Mouse (Mus musculus) limb, embryonic 12.5 days (tissue): ENCODE measurements around the gene Gpa33. TPM values are rescaled to one million over a fixed set of nuclear protein-coding genes. Genes with fewer than 3 reads are reported as not detected.
"Not testable (repeated sequence)": the region's sequence is repeated elsewhere in the genome, so short reads cannot be mapped to it uniquely, and the experiment has no call there.

ENCODE experiments used
- ATAC-seq: fragments of 200-750 bp; cut with Nextera tagmentation; 2 replicates; pipeline ENCODE4 v1.8.0; 2017; ENCODE audit warnings: low read depth, moderate TSS enrichment; ENCODE audit not compliant: insufficient number of reproducible peaks, insufficient read depth, low FRiP score, low TSS enrichment
- H3K27ac ChIP-seq: fragments of 300-500 bp; sonication (generic); 2 replicates; pipeline ENCODE4 v1.5.1; 2016; ENCODE audit warnings: mild to moderate bottlenecking, moderate library complexity
- H3K27me3 ChIP-seq: fragments of 300-500 bp; sonication (generic); 2 replicates; pipeline ENCODE4 v1.6.1; 2016; ENCODE audit warnings: mild to moderate bottlenecking, moderate library complexity
- H3K36me3 ChIP-seq: fragments of 300-500 bp; sonication (generic); 2 replicates; pipeline ENCODE4 v1.6.1; 2016; ENCODE audit warnings: mild to moderate bottlenecking, moderate library complexity
- H3K4me1 ChIP-seq: fragments of 300-500 bp; sonication (generic); replicated peaks from 2 replicates; pipeline ENCODE4 v1.6.1; 2016
- H3K4me2 ChIP-seq: fragments of 300-500 bp; sonication (generic); 2 replicates; pipeline ENCODE4 v1.6.1; 2016; ENCODE audit warnings: mild to moderate bottlenecking, moderate library complexity
- H3K4me3 ChIP-seq: fragments of 300-500 bp; sonication (generic); replicated peaks from 2 replicates; pipeline ENCODE4 v1.5.1; 2016; ENCODE audit warnings: mild to moderate bottlenecking
- H3K9ac ChIP-seq: fragments of 300-500 bp; sonication (generic); replicated peaks from 2 replicates; pipeline ENCODE4 v1.6.1; 2016; ENCODE audit warnings: mild to moderate bottlenecking, moderate library complexity
- H3K9me3 ChIP-seq: fragments of 300-500 bp; sonication (generic); 2 replicates; pipeline ENCODE4 v1.6.1; 2016; ENCODE audit warnings: mild to moderate bottlenecking, moderate library complexity
- WGBS: fragments of 180-500 bp; shearing (Covaris S2); methylation state at CpG from one replicate; pipeline ENCODE4 v1.1.7; 2016; 5-methylcytosine and 5-hydroxymethylcytosine counted together
- polyA plus RNA-seq: library from polyadenylated mRNA; unstranded; fragments of >200 nt; fragmentation: Nextera tagmentation; extraction: Ambion mirVana; gene quantifications from 2 replicates; pipeline ENCODE4 v1.2.1, GENCODE M21; 2016

Gene Gpa33
- polyA plus RNA-seq, 1 experiment from 2014 or later, result 0.33 TPM

DNA sequence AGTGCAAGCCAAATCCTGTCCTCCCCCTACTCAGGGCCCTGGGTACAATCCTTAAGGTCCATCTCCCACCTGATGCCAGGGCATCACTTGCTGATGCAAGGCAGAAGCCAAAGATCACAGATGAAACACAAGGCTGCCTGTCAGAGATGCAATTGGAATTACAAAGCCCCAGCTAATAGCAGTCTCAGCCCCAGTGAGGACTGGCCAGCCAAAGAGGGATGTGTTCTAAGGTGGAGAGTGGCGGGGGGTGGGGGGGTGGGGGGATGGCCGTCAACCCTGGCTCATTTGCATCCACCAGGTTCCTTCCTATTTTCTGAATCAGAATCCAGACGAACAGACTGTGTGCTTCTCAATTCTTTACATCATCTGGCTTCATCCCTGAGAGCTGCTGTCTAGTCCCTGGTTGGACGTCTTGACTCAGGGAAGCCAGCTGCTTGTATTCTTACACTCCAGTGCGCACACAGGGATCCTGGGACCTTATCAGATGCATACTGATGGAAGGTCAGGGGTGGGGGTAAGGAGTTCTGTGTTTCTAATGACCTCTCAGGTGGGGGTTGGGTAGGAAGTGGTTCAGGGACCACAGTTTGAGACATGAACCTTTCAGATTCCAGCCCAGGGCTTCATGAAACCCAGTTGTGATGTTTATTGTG lies 5.2 kb downstream of the Gpa33 start:
- H3K9ac ChIP-seq, result no peak overlapping the region
- no peak for ATAC-seq

DNA sequence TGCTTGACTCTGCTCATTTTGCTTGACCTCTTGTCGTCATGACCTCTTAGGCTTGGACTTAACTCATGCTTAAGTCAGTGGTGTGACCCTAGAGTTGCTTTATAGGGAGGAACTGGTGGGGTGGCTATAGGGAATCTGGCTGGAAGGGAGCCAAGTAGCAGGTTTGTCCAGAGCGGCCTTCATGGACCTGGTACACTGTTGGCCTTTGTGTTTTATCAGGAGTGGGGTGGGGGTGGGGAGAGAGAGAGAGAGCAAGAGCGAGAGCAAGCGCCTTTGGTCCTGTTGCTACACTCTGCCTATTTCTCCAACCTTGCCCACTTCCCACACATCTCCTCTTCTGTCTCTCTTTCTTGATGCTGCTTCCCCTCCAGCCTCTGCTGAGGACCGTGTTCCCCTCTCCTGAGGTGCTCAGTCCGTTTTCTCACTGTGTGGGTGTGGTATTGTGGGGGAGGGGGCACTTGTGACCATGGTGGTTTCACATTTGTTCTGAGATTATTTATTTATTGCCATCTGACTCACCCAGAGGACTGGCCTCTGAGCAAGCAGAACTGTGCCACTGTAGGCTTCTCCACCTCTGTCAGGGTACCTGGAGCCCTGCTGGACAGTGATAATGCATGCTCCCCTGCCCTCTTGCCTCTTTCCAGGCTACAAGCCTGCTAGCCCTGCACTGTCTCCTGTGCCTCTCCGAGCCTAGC lies 7.4 kb downstream of the Gpa33 start:
- ATAC-seq, result no peak
- Histone ChIP-seq H3K4me3 (no peak overlapping the region), H3K27me3 (no peaks in the 10 kb centered on the region), H3K4me1 (peaks cover 9% of the 10 kb centered on the region; the same call in 1 of the 2 replicates), H3K4me2 (no peak overlapping the region), H3K36me3 (no peaks in the 10 kb centered on the region), H3K9ac (no peak overlapping the region), H3K9me3 (no peaks in the 10 kb centered on the region), H3K27ac (no peak overlapping the region)
- 70% methylated on average over 7 of the region's 7 CpGs for WGBS

More for the DNA sequence above, 5.2 kb downstream of the Gpa33 start:
- Histone ChIP-seq H3K27ac (no peak overlapping the region), H3K36me3 (no peaks in the 10 kb centered on the region), H3K27me3 (no peaks in the 10 kb centered on the region), H3K4me2 (no peak overlapping the region), H3K4me3 (no peak overlapping the region), H3K4me1 (peaks cover 30% of the 10 kb centered on the region), H3K9me3 (no peaks in the 10 kb centered on the region)
- 46% methylated on average over 5 of the region's 5 CpGs for WGBS

- no peak overlapping the region for H3K9ac ChIP-seq
- no peak overlapping the region for H3K4me3 ChIP-seq
- no peak overlapping the region for H3K27ac ChIP-seq
- H3K9me3 ChIP-seq, result no peaks in the 10 kb centered on the region
- peaks cover 7% of the 10 kb centered on the region; the same call in 1 of the 2 replicates for H3K4me1 ChIP-seq
- no peak for ATAC-seq
- no peak overlapping the region for H3K4me2 ChIP-seq
- H3K36me3 ChIP-seq, result no peaks in the 10 kb centered on the region
- WGBS, result 68% methylated on average over 13 of the region's 13 CpGs
- H3K27me3 ChIP-seq, result no peaks in the 10 kb centered on the region
Observed at GRCm38 (mm10) chr1:166138136-166138535, 8.1 kb downstream of the Gpa33 start.

- H3K36me3 ChIP-seq, result no peaks in the 10 kb centered on the region
- H3K27ac ChIP-seq, result no peak overlapping the region
- no peak for ATAC-seq
- H3K4me1 ChIP-seq, result peaks cover 7% of the 10 kb centered on the region; the same call in 1 of the 2 replicates
- no peaks in the 10 kb centered on the region for H3K27me3 ChIP-seq
- 89% methylated on average over 3 of the region's 3 CpGs for WGBS
- no peak overlapping the region for H3K4me3 ChIP-seq
- no peak overlapping the region for H3K9ac ChIP-seq
- H3K9me3 ChIP-seq, result no peaks in the 10 kb centered on the region
- H3K4me2 ChIP-seq, result no peak overlapping the region
Observed at GRCm38 (mm10) chr1:166139113-166139512, 9.1 kb downstream of the Gpa33 start.

DNA sequence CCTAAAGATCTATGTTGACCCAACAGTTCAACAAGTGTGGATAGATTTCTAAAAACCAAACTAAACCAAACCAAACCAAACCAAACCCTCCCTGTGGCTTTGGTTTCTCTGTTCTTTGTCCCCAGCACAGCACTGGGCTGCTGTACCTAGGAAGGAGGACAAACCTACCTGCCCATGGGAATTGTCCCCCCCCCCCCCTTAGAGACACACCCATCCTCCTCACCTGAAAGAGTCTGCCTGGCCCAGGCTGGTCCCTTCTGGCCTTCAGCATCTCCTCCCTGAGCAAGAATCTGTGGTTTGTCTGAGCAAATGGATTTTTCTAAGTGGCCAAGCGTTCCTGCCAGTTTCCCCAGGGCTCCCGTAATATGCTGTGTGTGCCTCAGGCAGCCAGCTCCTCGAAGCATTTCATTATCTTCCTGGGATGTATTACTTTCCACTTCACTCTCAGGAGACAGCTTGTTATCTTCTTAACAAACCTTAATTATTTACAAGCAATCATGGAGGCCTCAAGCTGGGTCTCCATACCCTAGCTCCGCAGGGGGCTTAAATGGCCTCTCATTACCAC lies 9.7 kb downstream of the Gpa33 start:
- H3K9ac ChIP-seq, result no peak overlapping the region
- 44% methylated on average over 4 of the region's 4 CpGs for WGBS
- no peak overlapping the region for H3K4me2 ChIP-seq
- ATAC-seq, result no peak
- H3K27me3 ChIP-seq, result no peaks in the 10 kb centered on the region
- peaks cover 7% of the 10 kb centered on the region; the same call in 1 of the 2 replicates for H3K4me1 ChIP-seq
- H3K27ac ChIP-seq, result no peak overlapping the region
- H3K9me3 ChIP-seq, result no peaks in the 10 kb centered on the region
- H3K36me3 ChIP-seq, result no peaks in the 10 kb centered on the region
- no peak overlapping the region for H3K4me3 ChIP-seq

DNA sequence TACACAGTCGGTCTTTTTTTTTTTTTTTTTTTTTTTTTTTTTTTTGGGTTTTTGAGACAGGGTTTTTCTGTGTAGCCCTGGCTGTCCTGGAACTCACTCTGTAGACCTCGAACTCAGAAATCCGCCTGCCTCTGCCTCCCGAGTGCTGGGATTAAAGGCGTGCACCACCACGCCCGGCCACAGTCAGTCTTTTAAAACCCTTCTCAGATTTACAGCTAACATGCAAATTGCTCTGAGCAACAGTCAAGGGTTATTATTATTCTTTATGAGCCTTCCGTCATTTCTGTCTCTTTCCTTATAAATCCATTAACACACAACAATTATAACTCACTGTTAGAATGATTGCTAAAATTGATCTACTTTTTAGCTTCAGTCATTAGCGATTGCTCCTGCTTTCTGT lies 11.8 kb downstream of the Gpa33 start:
- H3K9me3 ChIP-seq, H3K27ac ChIP-seq, ATAC-seq, H3K4me2 ChIP-seq, H3K4me1 ChIP-seq, H3K9ac ChIP-seq, H3K4me3 ChIP-seq, H3K36me3 ChIP-seq, H3K27me3 ChIP-seq: not testable (repeated sequence)
- WGBS, result 85% methylated on average over 9 of the region's 9 CpGs

DNA sequence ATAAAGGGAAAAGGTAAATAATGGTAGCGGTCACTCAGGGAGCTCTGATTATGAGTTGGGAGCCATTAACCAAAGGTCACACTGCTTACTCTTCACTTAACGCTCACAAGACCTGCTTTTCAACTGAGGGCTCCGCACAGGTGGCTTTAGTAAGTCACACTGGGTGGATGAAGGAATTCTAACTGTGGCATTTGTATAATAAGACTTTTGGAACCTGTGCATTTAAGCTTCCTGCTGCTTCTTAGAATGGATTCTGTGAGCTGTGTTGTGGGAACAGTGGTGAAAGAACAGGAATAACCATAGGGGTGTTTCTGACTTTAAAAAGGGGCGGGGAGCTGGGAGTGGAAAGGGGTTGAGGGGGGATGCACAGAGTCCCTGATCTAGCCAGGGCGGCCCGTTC lies 12.3 kb downstream of the Gpa33 start:
- no peaks in the 10 kb centered on the region for H3K27me3 ChIP-seq
- WGBS, result 81% methylated on average over 6 of the region's 6 CpGs
- peaks cover 4% of the 10 kb centered on the region; the same call in 1 of the 2 replicates for H3K4me1 ChIP-seq
- no peaks in the 10 kb centered on the region for H3K9me3 ChIP-seq
- no peak overlapping the region for H3K4me2 ChIP-seq
- no peak overlapping the region for H3K4me3 ChIP-seq
- H3K36me3 ChIP-seq, result no peaks in the 10 kb centered on the region
- H3K9ac ChIP-seq, result no peak overlapping the region
- H3K27ac ChIP-seq, result no peak overlapping the region
- no peak for ATAC-seq

DNA sequence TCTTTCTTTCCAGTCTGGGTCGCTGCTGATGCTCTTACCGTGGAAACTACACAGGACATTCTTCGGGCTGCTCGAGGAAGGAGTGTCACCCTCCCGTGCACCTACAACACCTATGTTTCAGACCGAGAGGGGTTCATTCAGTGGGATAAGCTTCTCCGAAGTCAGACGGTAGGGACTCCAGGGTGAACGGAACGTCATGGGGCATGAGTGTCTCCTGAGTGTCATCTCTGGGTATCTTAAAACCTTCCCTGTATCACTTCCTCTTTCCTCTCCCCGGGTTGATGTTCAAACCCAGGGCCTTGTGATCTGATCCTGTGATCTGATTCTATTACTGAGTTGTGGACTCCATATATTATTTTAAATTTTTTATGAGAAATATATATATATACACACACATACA lies 16.6 kb downstream of the Gpa33 start:
- no peaks in the 10 kb centered on the region for H3K27me3 ChIP-seq
- WGBS, result 88% methylated on average over 11 of the region's 11 CpGs
- H3K9ac ChIP-seq, result no peak overlapping the region
- H3K27ac ChIP-seq, result no peak overlapping the region
- no peaks in the 10 kb centered on the region for H3K4me1 ChIP-seq
- no peak for ATAC-seq
- no peak overlapping the region for H3K4me3 ChIP-seq
- H3K9me3 ChIP-seq, result no peaks in the 10 kb centered on the region
- no peaks in the 10 kb centered on the region for H3K36me3 ChIP-seq
- H3K4me2 ChIP-seq, result no peak overlapping the region

DNA sequence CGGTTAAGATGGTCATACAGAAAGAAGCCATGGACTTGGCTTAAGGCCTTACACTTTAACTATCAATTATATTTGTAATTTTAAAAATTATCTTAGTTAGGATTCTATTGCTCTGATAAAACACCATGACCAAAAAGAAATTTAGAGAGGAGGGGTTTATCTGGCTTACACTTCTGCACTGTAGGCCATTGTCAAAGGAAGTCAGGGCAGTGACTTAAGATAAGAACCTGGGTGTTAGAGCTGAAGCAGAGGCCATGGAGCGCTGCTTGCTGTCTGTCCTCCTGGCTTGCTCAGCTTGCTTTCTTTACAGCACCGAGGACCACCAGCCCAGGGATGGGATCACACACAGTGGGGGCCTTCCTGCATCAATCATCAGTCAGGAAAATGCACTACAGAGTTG lies 17.6 kb downstream of the Gpa33 start:
- no peaks in the 10 kb centered on the region for H3K36me3 ChIP-seq
- no peaks in the 10 kb centered on the region for H3K4me1 ChIP-seq
- no peak for ATAC-seq
- H3K4me2 ChIP-seq, result no peak overlapping the region
- H3K9ac ChIP-seq, result no peak overlapping the region
- 70% methylated on average over 3 of the region's 3 CpGs for WGBS
- H3K4me3 ChIP-seq, result no peak overlapping the region
- H3K27ac ChIP-seq, result no peak overlapping the region
- H3K9me3 ChIP-seq, result no peaks in the 10 kb centered on the region
- no peaks in the 10 kb centered on the region for H3K27me3 ChIP-seq

GRCm38 (mm10) chr1:166149441-166149840 lies 19.4 kb downstream of the Gpa33 start:
- Histone ChIP-seq H3K27ac (no peak overlapping the region), H3K4me1 (no peaks in the 10 kb centered on the region), H3K4me2 (no peak overlapping the region), H3K27me3 (peaks cover 4% of the 10 kb centered on the region), H3K36me3 (no peaks in the 10 kb centered on the region), H3K9me3 (no peaks in the 10 kb centered on the region), H3K4me3 (no peak overlapping the region), H3K9ac (no peak overlapping the region)
- WGBS, result 88% methylated on average over 4 of the region's 4 CpGs
- ATAC-seq, result no peak

DNA sequence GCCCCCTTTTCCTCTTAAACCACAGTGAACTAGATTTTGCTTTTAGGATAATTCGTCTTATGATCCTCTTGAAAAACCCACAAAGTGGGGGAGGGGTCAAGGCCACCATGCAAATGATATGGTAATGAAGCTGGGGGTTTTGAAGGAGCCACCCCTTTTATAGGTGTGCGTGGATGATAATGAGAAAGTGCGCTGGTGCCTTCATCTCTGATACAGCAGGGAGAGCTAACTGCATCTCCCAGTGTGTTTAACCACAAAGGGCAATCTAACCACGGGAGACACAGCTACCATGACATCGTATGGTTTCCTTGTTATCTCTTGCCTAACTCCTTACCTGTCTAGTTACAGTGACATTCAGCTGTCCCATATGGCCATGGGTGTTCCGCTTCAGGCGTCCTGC lies 20.0 kb downstream of the Gpa33 start:
- Histone ChIP-seq H3K36me3 (no peaks in the 10 kb centered on the region), H3K4me2 (no peak overlapping the region), H3K9ac (no peak overlapping the region), H3K4me3 (no peak overlapping the region), H3K27ac (no peak overlapping the region), H3K4me1 (no peaks in the 10 kb centered on the region), H3K9me3 (no peaks in the 10 kb centered on the region), H3K27me3 (peaks cover 10% of the 10 kb centered on the region)
- 85% methylated on average over 7 of the region's 7 CpGs for WGBS
- no peak for ATAC-seq
